Mouse (Mus musculus) cerebellum, adult 9-10 months (tissue): ENCODE measurements around the gene Map1s.
A peak's percentile ranks its signal among the peaks of the same experiment; 100 is the strongest.

Experiments
- DNase-seq: peaks from one replicate; pipeline ENCODE4 v3.0.0; 2022

Map1s gene

GRCm38 (mm10) chr8:70905831-70906736, at the start of gene Map1s:
Map1s (plus strand) TSS chr8:70905932.
- DNase-seq: peak; percentile 81

GRCm38 (mm10) chr8:70856028-70856427, 49.7 kb upstream of the Map1s start:
- DNase-seq: no peak

- DNase-seq: peak; percentile 84
Observed at GRCm38 (mm10) chr8:70856541-70857197, 49.1 kb upstream of the Map1s start.

- no peak for DNase-seq
Observed at GRCm38 (mm10) chr8:70857516-70857915, 48.2 kb upstream of the Map1s start.

GRCm38 (mm10) chr8:70862824-70863641, 42.7 kb upstream of the Map1s start, which contains the start of gene Kcnn1:
Kcnn1 (minus strand) TSS chr8:70863258.
- DNase-seq: peak; percentile 35

GRCm38 (mm10) chr8:70863956-70864711, 41.6 kb upstream of the Map1s start:
- peak; percentile 48 for DNase-seq

GRCm38 (mm10) chr8:70864712-70865221, 41.0 kb upstream of the Map1s start:
- DNase-seq: no peak

GRCm38 (mm10) chr8:70865350-70866000, 40.3 kb upstream of the Map1s start:
- peak; percentile 99 for DNase-seq

GRCm38 (mm10) chr8:70866001-70866520, 39.7 kb upstream of the Map1s start:
- DNase-seq: no peak

- peak; percentile 50 for DNase-seq
Observed at GRCm38 (mm10) chr8:70866566-70866965, 39.2 kb upstream of the Map1s start.

- DNase-seq: peak; percentile 46
Observed at GRCm38 (mm10) chr8:70868559-70869198, 37.1 kb upstream of the Map1s start.

GRCm38 (mm10) chr8:70869199-70869571, 36.5 kb upstream of the Map1s start:
- no peak for DNase-seq

- DNase-seq: peak; percentile 75
Observed at GRCm38 (mm10) chr8:70869601-70870041, 36.1 kb upstream of the Map1s start.

- DNase-seq: peak; percentile 43
Observed at GRCm38 (mm10) chr8:70871195-70871807, 34.4 kb upstream of the Map1s start.

GRCm38 (mm10) chr8:70872643-70873363, 32.9 kb upstream of the Map1s start:
- no peak for DNase-seq

GRCm38 (mm10) chr8:70873364-70873985, 32.3 kb upstream of the Map1s start, which contains the start of gene Ccdc124:
Ccdc124 (minus strand) TSS chr8:70873935.
- DNase-seq: peak; percentile 97

- DNase-seq: no peak
Observed at GRCm38 (mm10) chr8:70874441-70874840, 31.3 kb upstream of the Map1s start.

- DNase-seq: no peak
Observed at GRCm38 (mm10) chr8:70876382-70876781, 29.4 kb upstream of the Map1s start.

GRCm38 (mm10) chr8:70878178-70878577, 27.6 kb upstream of the Map1s start:
- no peak for DNase-seq
